Mouse (Mus musculus) cerebellum, adult 2 months (tissue): ENCODE measurements at regions not wholly inside any gene's neighbourhood (a gene's known extent, or its start where the extent isn't known, plus 50 kb on each side); places are given as distances from the start of the nearest gene placed in this dataset.

Experiments
- CTCF ChIP-seq: fragments of 200-500 bp; IDR thresholded peaks from 2 replicates; pipeline ENCODE4 v1.5.1; 2011; ENCODE audit warnings: low read depth, mild to moderate bottlenecking, control low read depth, low read length, moderate library complexity, borderline replicate concordance; ENCODE audit not compliant: insufficient read depth
- POLR2A ChIP-seq: fragments of 200-500 bp; IDR thresholded peaks from 2 replicates; pipeline ENCODE4 v1.6.1; 2011; ENCODE audit warnings: low read length, control low read depth, borderline replicate concordance; ENCODE audit not compliant: insufficient read depth

DNA sequence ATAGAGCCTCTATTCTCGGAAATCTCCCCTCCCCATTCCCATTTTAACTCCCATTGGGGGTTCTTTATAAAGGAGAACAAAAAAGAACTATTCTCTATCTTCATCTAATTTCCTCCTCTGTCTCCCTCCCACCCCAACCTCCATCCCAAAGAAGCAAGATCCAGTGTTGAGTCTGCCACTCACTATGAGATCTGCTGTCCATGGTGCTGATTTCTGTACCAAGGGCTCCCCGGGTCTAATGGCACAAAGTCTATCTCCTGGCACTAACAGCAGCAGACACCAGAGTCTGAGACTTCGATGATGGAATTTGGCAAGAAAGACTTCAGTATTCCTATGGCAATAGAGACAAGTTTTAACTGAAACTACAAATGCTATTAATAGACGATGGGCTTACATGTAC, 68.7 kb upstream of the E2f7 start:
- TF ChIP-seq CTCF (no peak), POLR2A (no peak)
